Mouse (Mus musculus) lung, embryonic 15.5 days (tissue): ENCODE data around the gene Frmd4a. TPM values are rescaled to one million over a fixed set of nuclear protein-coding genes. Genes with fewer than 3 reads are reported as not detected.
"Not testable (repeated sequence)": the region's sequence is repeated elsewhere in the genome, so short reads cannot be mapped to it uniquely, and the experiment has no call there.

Experiments used
- ATAC-seq: fragments of 200-750 bp; cut with Nextera tagmentation; 2 replicates; pipeline ENCODE4 v1.8.0; 2017; ENCODE audit warnings: moderate number of reproducible peaks, borderline replicate concordance; ENCODE audit not compliant: low FRiP score, low TSS enrichment; ENCODE audit errors: extremely low read depth
- H3K27ac ChIP-seq: fragments of 300-500 bp; sonication (generic); 2 replicates; pipeline ENCODE4 v1.5.1; 2015; ENCODE audit warnings: moderate library complexity, mild to moderate bottlenecking, inconsistent platforms
- H3K27me3 ChIP-seq: fragments of 300-500 bp; sonication (generic); 2 replicates; pipeline ENCODE4 v1.6.1; 2015; ENCODE audit warnings: inconsistent platforms
- H3K36me3 ChIP-seq: fragments of 300-500 bp; sonication (generic); 2 replicates; pipeline ENCODE4 v1.6.1; 2015; ENCODE audit warnings: inconsistent platforms
- H3K4me1 ChIP-seq: fragments of 300-500 bp; sonication (generic); 2 replicates; pipeline ENCODE4 v1.6.1; 2015; ENCODE audit warnings: inconsistent platforms
- H3K4me2 ChIP-seq: fragments of 300-500 bp; sonication (generic); 2 replicates; pipeline ENCODE4 v1.6.1; 2015; ENCODE audit warnings: inconsistent platforms, mild to moderate bottlenecking, moderate library complexity
- H3K4me3 ChIP-seq: fragments of 300-500 bp; sonication (generic); 2 replicates; pipeline ENCODE4 v1.5.1; 2015; ENCODE audit warnings: mild to moderate bottlenecking, inconsistent platforms
- H3K9ac ChIP-seq: fragments of 300-500 bp; sonication (generic); 2 replicates; pipeline ENCODE4 v1.6.1; 2015; ENCODE audit warnings: inconsistent platforms
- H3K9me3 ChIP-seq: fragments of 300-500 bp; sonication (generic); 2 replicates; pipeline ENCODE4 v1.6.1; 2016; ENCODE audit warnings: inconsistent platforms
- WGBS: fragments of 180-500 bp; shearing (Covaris S2); methylation state at CpG from one replicate; pipeline ENCODE4 v1.1.7; 2015; 5-methylcytosine and 5-hydroxymethylcytosine counted together
- polyA plus RNA-seq: library from polyadenylated mRNA; unstranded; fragments of >200 nt; fragmentation: Nextera tagmentation; extraction: Ambion mirVana; gene quantifications from 2 replicates; pipeline ENCODE4 v1.2.1, GENCODE M21; 2015

The Frmd4a gene
- polyA plus RNA-seq, 1 experiment from 2014 or later = 33.5 TPM

DNA sequence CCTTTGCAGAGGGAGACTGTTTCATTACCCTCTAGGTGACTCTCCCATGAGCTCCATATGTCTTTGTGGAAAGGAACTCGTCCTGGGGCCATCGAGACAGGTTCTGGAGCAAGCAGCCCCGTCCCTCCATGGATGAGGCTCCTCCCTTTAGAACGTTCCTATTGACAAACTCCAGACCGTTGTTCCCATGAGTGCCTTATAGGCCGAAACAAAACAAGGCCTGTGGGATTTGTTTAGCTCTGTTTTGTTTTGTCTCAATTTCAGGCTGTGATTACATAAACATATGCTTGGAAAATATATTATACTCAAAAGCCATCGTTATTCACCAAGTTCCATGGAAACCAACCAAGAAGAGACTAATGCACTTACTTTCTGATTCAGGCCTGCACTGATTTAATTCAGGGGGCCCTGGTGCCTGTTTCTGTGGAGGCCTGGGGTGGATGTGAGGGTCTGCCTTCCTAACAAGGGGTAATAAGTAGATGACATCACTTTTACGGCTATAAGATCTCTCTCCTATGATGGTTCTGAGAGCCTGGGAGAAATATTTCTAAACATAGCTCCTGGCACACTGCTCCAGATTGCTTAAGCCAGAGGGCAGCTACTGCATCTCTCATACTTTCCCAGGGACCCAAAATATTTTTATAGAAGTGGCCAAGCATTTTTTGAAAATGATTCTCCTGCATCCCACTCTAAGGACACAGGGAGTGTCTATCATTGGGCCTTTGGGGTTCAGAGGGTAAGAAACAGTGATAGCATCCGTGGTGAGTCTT is 308.9 kb downstream of the Frmd4a start:
- no peaks in the 10 kb centered on the region for H3K9me3 ChIP-seq
- peaks cover 21% of the 10 kb centered on the region for H3K4me1 ChIP-seq
- no peaks in the 10 kb centered on the region for H3K27me3 ChIP-seq
- no peak overlapping the region for H3K9ac ChIP-seq
- H3K4me2 ChIP-seq = no peak overlapping the region
- H3K36me3 ChIP-seq = no peaks in the 10 kb centered on the region
- ATAC-seq = peak; percentile 67
- WGBS = 42% methylated on average over 9 of the region's 9 CpGs
- H3K4me3 ChIP-seq = no peak overlapping the region
- H3K27ac ChIP-seq = peak overlapping the region; percentile 67

DNA sequence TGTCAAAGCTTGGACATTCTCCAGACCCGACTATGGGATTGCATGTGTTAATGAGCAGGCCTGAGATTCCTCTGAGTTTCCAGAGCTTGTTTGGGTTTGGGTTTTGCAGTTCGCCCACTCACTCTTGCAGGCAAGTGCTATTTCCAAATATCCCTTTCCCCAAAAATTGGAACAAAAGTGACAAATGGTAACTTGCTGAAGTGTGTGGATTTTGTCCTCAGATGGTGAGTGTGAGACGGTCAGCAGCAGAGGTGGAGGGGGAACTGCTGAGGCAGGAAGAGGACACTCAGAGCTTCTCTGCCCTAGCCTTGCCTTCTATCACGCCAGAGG is 309.5 kb downstream of the Frmd4a start:
- Histone ChIP-seq H3K4me1 (peaks cover 21% of the 10 kb centered on the region), H3K9me3 (no peaks in the 10 kb centered on the region), H3K4me3 (no peak overlapping the region), H3K27ac (peak overlapping the region; percentile 67), H3K36me3 (no peaks in the 10 kb centered on the region), H3K4me2 (no peak overlapping the region), H3K27me3 (no peaks in the 10 kb centered on the region), H3K9ac (no peak overlapping the region)
- 56% methylated on average over 4 of the region's 4 CpGs for WGBS
- no peak for ATAC-seq

- WGBS = 20% methylated on average over 8 of the region's 8 CpGs
- Histone ChIP-seq H3K36me3 (no peaks in the 10 kb centered on the region), H3K4me3 (no peak overlapping the region), H3K4me2 (no peak overlapping the region), H3K27ac (0 out of 2 replicates have a peak overlapping the region, but pooled peaks have one; percentile 15), H3K27me3 (no peaks in the 10 kb centered on the region), H3K4me1 (peaks cover 44% of the 10 kb centered on the region), H3K9ac (no peak overlapping the region), H3K9me3 (no peaks in the 10 kb centered on the region)
- no peak for ATAC-seq
These were observed 314.9 kb downstream of the Frmd4a start for GRCm38 (mm10) chr2:4332441-4332840.

- Histone ChIP-seq H3K27ac (0 out of 2 replicates have a peak overlapping the region, but pooled peaks have one; percentile 3), H3K4me1 (peaks cover 55% of the 10 kb centered on the region)
These were observed 316.7 kb downstream of the Frmd4a start for GRCm38 (mm10) chr2:4334201-4334600.

GRCm38 (mm10) chr2:4334936-4335335 is 317.4 kb downstream of the Frmd4a start:
- Histone ChIP-seq H3K4me1 (peaks cover 60% of the 10 kb centered on the region), H3K9ac (no peak overlapping the region), H3K27me3 (no peaks in the 10 kb centered on the region), H3K27ac (no peak overlapping the region), H3K4me3 (no peak overlapping the region), H3K4me2 (no peak overlapping the region), H3K9me3 (no peaks in the 10 kb centered on the region), H3K36me3 (no peaks in the 10 kb centered on the region)
- WGBS = 69% methylated on average over 5 of the region's 5 CpGs
- no peak for ATAC-seq

More at GRCm38 (mm10) chr2:4334201-4334600, 316.7 kb downstream of the Frmd4a start:
- Histone ChIP-seq H3K9ac (no peak overlapping the region), H3K4me3 (no peak overlapping the region), H3K9me3 (no peaks in the 10 kb centered on the region), H3K4me2 (no peak overlapping the region), H3K27me3 (no peaks in the 10 kb centered on the region), H3K36me3 (no peaks in the 10 kb centered on the region)
- peak; percentile 89 for ATAC-seq
- 15% methylated on average over 4 of the region's 4 CpGs for WGBS

DNA sequence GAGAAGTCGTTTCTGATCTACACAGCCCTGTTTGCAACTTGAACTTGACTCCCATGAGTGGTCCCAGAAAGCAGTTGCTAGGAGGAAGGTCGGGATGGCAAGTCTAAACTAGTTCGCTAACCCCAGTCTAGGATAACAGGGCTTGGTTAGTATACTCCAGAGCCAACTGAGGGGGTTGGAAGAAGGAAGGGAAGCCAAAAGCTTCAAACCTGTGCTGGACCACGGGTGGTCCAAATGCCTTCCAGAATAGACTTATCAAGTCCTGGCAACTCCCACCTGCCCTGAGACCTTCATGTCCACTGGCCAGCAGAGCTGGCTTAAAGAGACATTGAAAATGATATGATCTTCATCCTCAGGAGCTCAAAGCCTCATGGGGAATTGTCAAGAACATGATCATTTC is 318.4 kb downstream of the Frmd4a start:
- H3K27me3 ChIP-seq = no peaks in the 10 kb centered on the region
- H3K9me3 ChIP-seq = no peaks in the 10 kb centered on the region
- H3K4me2 ChIP-seq = no peak overlapping the region
- no peak overlapping the region for H3K4me3 ChIP-seq
- no peak overlapping the region for H3K9ac ChIP-seq
- H3K27ac ChIP-seq = no peak overlapping the region
- peaks cover 59% of the 10 kb centered on the region for H3K4me1 ChIP-seq
- WGBS = 64% methylated on average over 4 of the region's 4 CpGs
- no peaks in the 10 kb centered on the region for H3K36me3 ChIP-seq
- no peak for ATAC-seq

- not testable (repeated sequence) for H3K36me3 ChIP-seq, H3K4me2 ChIP-seq, H3K27me3 ChIP-seq, ATAC-seq, H3K9me3 ChIP-seq, H3K9ac ChIP-seq, H3K4me3 ChIP-seq
- Histone ChIP-seq H3K27ac (peak overlapping the region; percentile 29; the same call in 1 of the 2 replicates), H3K4me1 (peaks cover 61% of the 10 kb centered on the region)
- WGBS = 33% methylated on average over 8 of the region's 8 CpGs
These were observed 320.8 kb downstream of the Frmd4a start for GRCm38 (mm10) chr2:4338290-4338689.

- no peaks in the 10 kb centered on the region for H3K27me3 ChIP-seq
- no peaks in the 10 kb centered on the region for H3K36me3 ChIP-seq
- H3K9ac ChIP-seq = no peak overlapping the region
- no peaks in the 10 kb centered on the region for H3K9me3 ChIP-seq
- ATAC-seq = no peak
- 42% methylated on average over 4 of the region's 4 CpGs for WGBS
- no peak overlapping the region for H3K4me2 ChIP-seq
- peaks cover 52% of the 10 kb centered on the region for H3K4me1 ChIP-seq
- H3K27ac ChIP-seq = no peak overlapping the region; the same call in 1 of the 2 replicates
- no peak overlapping the region for H3K4me3 ChIP-seq
These were observed 321.6 kb downstream of the Frmd4a start for GRCm38 (mm10) chr2:4339128-4339527.

GRCm38 (mm10) chr2:4339530-4340218 is 322.2 kb downstream of the Frmd4a start:
- H3K9me3 ChIP-seq = no peaks in the 10 kb centered on the region

GRCm38 (mm10) chr2:4340378-4340777 is 322.9 kb downstream of the Frmd4a start:
- H3K27ac ChIP-seq = peak overlapping the region; percentile 16; the same call in 1 of the 2 replicates
- no peak overlapping the region for H3K9ac ChIP-seq
- no peaks in the 10 kb centered on the region for H3K9me3 ChIP-seq
- H3K4me1 ChIP-seq = peaks cover 47% of the 10 kb centered on the region
- no peaks in the 10 kb centered on the region for H3K36me3 ChIP-seq
- 58% methylated on average over 10 of the region's 10 CpGs for WGBS
- H3K4me2 ChIP-seq = no peak overlapping the region
- H3K27me3 ChIP-seq = no peaks in the 10 kb centered on the region
- no peak for ATAC-seq
- no peak overlapping the region for H3K4me3 ChIP-seq

More at GRCm38 (mm10) chr2:4339530-4340218, 322.2 kb downstream of the Frmd4a start:
- WGBS = 60% methylated on average over 3 of the region's 3 CpGs
- Histone ChIP-seq H3K9ac (no peak overlapping the region), H3K27ac (no peak overlapping the region), H3K4me3 (no peak overlapping the region), H3K27me3 (no peaks in the 10 kb centered on the region), H3K36me3 (no peaks in the 10 kb centered on the region), H3K4me2 (no peak overlapping the region), H3K4me1 (peaks cover 47% of the 10 kb centered on the region)
- no peak for ATAC-seq

- no peaks in the 10 kb centered on the region for H3K36me3 ChIP-seq
- WGBS = 21% methylated on average over 1 of the region's 1 CpGs
These were observed 323.6 kb downstream of the Frmd4a start for GRCm38 (mm10) chr2:4341141-4341540.

GRCm38 (mm10) chr2:4342005-4342404 is 324.5 kb downstream of the Frmd4a start:
- H3K27ac ChIP-seq = no peak overlapping the region
- peaks cover 43% of the 10 kb centered on the region for H3K4me1 ChIP-seq
- no peak overlapping the region for H3K4me2 ChIP-seq
- no peaks in the 10 kb centered on the region for H3K36me3 ChIP-seq
- no peak for ATAC-seq
- no peaks in the 10 kb centered on the region for H3K9me3 ChIP-seq
- no peaks in the 10 kb centered on the region for H3K27me3 ChIP-seq
- 68% methylated on average over 7 of the region's 7 CpGs for WGBS
- no peak overlapping the region for H3K9ac ChIP-seq
- no peak overlapping the region for H3K4me3 ChIP-seq

More at GRCm38 (mm10) chr2:4341141-4341540, 323.6 kb downstream of the Frmd4a start:
- Histone ChIP-seq H3K9me3 (no peaks in the 10 kb centered on the region), H3K4me2 (no peak overlapping the region), H3K4me1 (peaks cover 43% of the 10 kb centered on the region), H3K4me3 (no peak overlapping the region), H3K9ac (no peak overlapping the region), H3K27ac (0 out of 2 replicates have a peak overlapping the region, but pooled peaks have one; percentile 16), H3K27me3 (no peaks in the 10 kb centered on the region)
- ATAC-seq = no peak
